Mouse (Mus musculus) MEL (cell line): ENCODE results near the gene Pdhx.

ENCODE experiments used
- CHD1 ChIP-seq: IDR thresholded peaks from 2 replicates; pipeline ENCODE4 v1.6.1; 2012; ENCODE audit warnings: low read depth, mild to moderate bottlenecking, inconsistent platforms, low read length, improper control_type of control experiment
- CTCF ChIP-seq, 3 experiments: IDR thresholded peaks in 2 of 3; conservative IDR thresholded peaks in 1 of 3; 2 replicates each; pipeline ENCODE4 v1.5.1; 2011 to 2012; ENCODE audit warnings: low read length in 3 of 3, low read depth in 2 of 3, mild to moderate bottlenecking in 2 of 3, improper control_type of control experiment in 1 of 3, inconsistent platforms in 1 of 3, mixed read lengths in 1 of 3, moderate library complexity in 1 of 3; ENCODE audit not compliant: control insufficient read depth in 1 of 3, insufficient read depth in 1 of 3, poor library complexity in 1 of 3, severe bottlenecking in 1 of 3
- RAD21 ChIP-seq: IDR thresholded peaks from 2 replicates; pipeline ENCODE4 v1.6.1; 2011; ENCODE audit warnings: mild to moderate bottlenecking, low read depth, low read length, improper control_type of control experiment
- TBP ChIP-seq: IDR thresholded peaks from 2 replicates; pipeline ENCODE4 v1.8.0; 2011; ENCODE audit warnings: low read depth, low read length, improper control_type of control experiment

GRCm38 (mm10) chr2:103073219-103073982, at the start of gene Pdhx, which contains the start of gene Apip:
- TF ChIP-seq RAD21: no peak
- TF ChIP-seq TBP: peak; percentile 48; the same call in 1 of the 2 replicates
- no peak for TF ChIP-seq CTCF (IDR thresholded peaks at IDR 0.05 in 2 of 3, conservative IDR thresholded peaks at IDR 0.05 in 1 of 3; ENCODE audit: control insufficient read depth in 1 of 3, insufficient read depth in 1 of 3, low read depth in 2 of 3, low read length in 3 of 3, poor library complexity in 1 of 3, severe bottlenecking in 1 of 3)
- TF ChIP-seq CHD1: no peak
